Mouse (Mus musculus): ENCODE results near the gene Stard9. TPM values are rescaled to one million over a fixed set of nuclear protein-coding genes. Genes with fewer than 3 reads are reported as not detected.

The Stard9 gene
- total and polyA plus RNA-seq, 2 experiments from 2014 or later = 2.4 to 12.2 TPM

GRCm38 (mm10) chr2:120718496-120718895, 89.6 kb downstream of the Stard9 start:
- TF ChIP-seq CTCF (IDR thresholded peaks at IDR 0.05; ENCODE audit: low read depth) (no peak), EP300 (IDR thresholded peaks at IDR 0.05; ENCODE audit: low read depth) (no peak)
- H3K36me3 ChIP-seq (replicated peaks; ENCODE audit: control insufficient read depth, insufficient read depth, low read length) = peaks cover 93% of the 10 kb centered on the region
- 93% methylated on average over 8 of the region's 8 CpGs for WGBS

DNA sequence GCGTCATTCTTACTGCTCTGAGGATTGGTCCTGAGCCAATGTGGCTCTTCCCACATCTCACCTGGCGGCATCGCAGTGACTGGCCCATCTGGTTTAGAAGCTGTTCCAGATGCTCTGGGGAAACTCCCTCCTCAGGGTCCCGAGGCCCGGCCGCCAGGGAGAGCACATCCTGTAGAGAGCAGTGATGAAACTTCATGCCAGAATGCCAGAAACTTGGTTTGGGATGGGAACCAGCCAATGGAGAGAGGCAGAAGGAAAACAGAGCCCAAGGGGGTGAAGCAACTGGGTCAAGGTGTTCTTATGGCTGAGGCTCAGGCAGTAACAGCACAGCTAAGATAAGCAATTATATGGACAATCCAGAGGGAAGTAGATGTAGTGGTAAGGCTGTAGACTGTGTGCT, 91.9 kb downstream of the Stard9 start:
- TF ChIP-seq CTCF (IDR thresholded peaks at IDR 0.05; ENCODE audit: low read depth) = no peak
- TF ChIP-seq EP300 (IDR thresholded peaks at IDR 0.05; ENCODE audit: low read depth) = no peak
- H3K4me3 ChIP-seq (ENCODE audit: low read depth, low read length) = no peak overlapping the region
- WGBS = 88% methylated on average over 6 of the region's 6 CpGs
- no peak overlapping the region for H3K27ac ChIP-seq (ENCODE audit: low read depth)
- H3K9ac ChIP-seq (replicated peaks; ENCODE audit: low read depth, low read length) = no peak overlapping the region
- peaks cover 96% of the 10 kb centered on the region for H3K36me3 ChIP-seq (replicated peaks; ENCODE audit: control insufficient read depth, insufficient read depth, low read length)
- peaks cover 12% of the 10 kb centered on the region; the same call in 1 of the 2 replicates for H3K4me1 ChIP-seq (ENCODE audit: control insufficient read depth, insufficient read depth)
- ATAC-seq (ENCODE audit: insufficient read depth, low read depth) (no peak), DNase-seq (ENCODE audit: low spot score) (no peak)
- H3K4me2 ChIP-seq (ENCODE audit: low read depth, low read length) = no peak overlapping the region
- no peaks in the 10 kb centered on the region for H3K9me3 ChIP-seq (replicated peaks; ENCODE audit: control insufficient read depth, low read length)
- H3K27me3 ChIP-seq (ENCODE audit: control insufficient read depth, insufficient read depth, low read length) = no peaks in the 10 kb centered on the region

More at GRCm38 (mm10) chr2:120718496-120718895, 89.6 kb downstream of the Stard9 start:
- Histone ChIP-seq H3K9ac (replicated peaks; ENCODE audit: low read depth, low read length) (no peak overlapping the region), H3K9me3 (replicated peaks; ENCODE audit: control insufficient read depth, low read length) (no peaks in the 10 kb centered on the region), H3K4me2 (ENCODE audit: low read depth, low read length) (no peak overlapping the region), H3K27me3 (ENCODE audit: control insufficient read depth, insufficient read depth, low read length) (no peaks in the 10 kb centered on the region), H3K4me3 (ENCODE audit: low read depth, low read length) (no peak overlapping the region), H3K27ac (ENCODE audit: low read depth) (no peak overlapping the region), H3K4me1 (ENCODE audit: control insufficient read depth, insufficient read depth) (0 out of 2 replicates have a peak, but pooled peaks cover 7% of the 10 kb centered on the region)
- ATAC-seq (ENCODE audit: insufficient read depth, low read depth) (no peak), DNase-seq (ENCODE audit: low spot score) (no peak)

DNA sequence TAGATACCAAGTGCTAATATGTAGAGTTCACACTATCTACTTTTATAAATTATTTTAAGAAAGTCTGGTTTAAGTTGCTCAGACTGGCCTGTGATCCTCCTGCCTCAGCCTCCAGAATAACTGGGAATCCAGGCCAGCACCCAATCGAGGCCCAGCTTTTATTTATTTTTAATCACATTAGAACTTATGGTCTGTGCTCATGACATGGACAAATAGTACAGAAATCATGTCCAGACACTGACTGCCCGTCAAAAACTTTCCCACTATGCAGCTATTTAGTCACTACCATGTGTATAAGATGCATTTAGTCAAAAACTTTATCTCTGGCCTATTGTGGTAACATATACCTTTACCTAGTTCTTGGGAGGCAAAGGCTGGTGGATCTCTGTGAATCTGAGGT, 93.0 kb downstream of the Stard9 start:
- no peak for ATAC-seq (ENCODE audit: insufficient read depth, low read depth)
- peaks cover 12% of the 10 kb centered on the region; the same call in 1 of the 2 replicates for H3K4me1 ChIP-seq (ENCODE audit: control insufficient read depth, insufficient read depth)
- 90% methylated on average over 2 of the region's 2 CpGs for WGBS

GRCm38 (mm10) chr2:120722491-120722890, 93.6 kb downstream of the Stard9 start:
- no peak overlapping the region for H3K9ac ChIP-seq (replicated peaks; ENCODE audit: low read depth, low read length)
- DNase-seq (ENCODE audit: low spot score) = no peak

More for the DNA sequence above, 93.0 kb downstream of the Stard9 start:
- H3K9me3 ChIP-seq (replicated peaks; ENCODE audit: control insufficient read depth, low read length) = no peaks in the 10 kb centered on the region
- H3K27ac ChIP-seq (ENCODE audit: low read depth) = no peak overlapping the region
- peaks cover 96% of the 10 kb centered on the region for H3K36me3 ChIP-seq (replicated peaks; ENCODE audit: control insufficient read depth, insufficient read depth, low read length)
- H3K4me3 ChIP-seq (ENCODE audit: low read depth, low read length) = no peak overlapping the region
- H3K4me2 ChIP-seq (ENCODE audit: low read depth, low read length) = no peak overlapping the region
- no peak for DNase-seq (ENCODE audit: low spot score)
- no peak for TF ChIP-seq EP300 (IDR thresholded peaks at IDR 0.05; ENCODE audit: low read depth)
- no peak for TF ChIP-seq CTCF (IDR thresholded peaks at IDR 0.05; ENCODE audit: low read depth)
- no peak overlapping the region for H3K9ac ChIP-seq (replicated peaks; ENCODE audit: low read depth, low read length)
- H3K27me3 ChIP-seq (ENCODE audit: control insufficient read depth, insufficient read depth, low read length) = no peaks in the 10 kb centered on the region

DNA sequence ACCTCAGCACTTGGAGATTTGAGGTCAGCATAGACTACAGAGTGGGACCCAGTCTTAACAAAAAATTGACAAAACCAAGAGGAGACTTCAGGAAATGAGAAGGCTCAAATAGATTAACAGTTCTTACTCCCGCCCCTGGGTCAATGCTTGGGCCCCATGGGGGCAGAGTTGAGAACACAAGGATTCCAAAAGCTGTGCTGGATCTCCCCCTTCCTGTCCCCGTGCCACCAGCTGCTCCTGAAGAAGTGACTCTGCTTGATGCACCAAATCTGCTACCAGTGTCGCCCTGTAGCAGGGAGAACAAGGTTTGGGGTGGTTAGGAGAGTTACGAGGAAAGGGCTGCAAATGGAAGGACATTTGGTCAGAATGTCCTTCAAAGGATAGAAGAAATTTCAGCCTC, 94.7 kb downstream of the Stard9 start:
- WGBS = 71% methylated on average over 4 of the region's 4 CpGs
- Histone ChIP-seq H3K4me1 (ENCODE audit: control insufficient read depth, insufficient read depth) (peaks cover 15% of the 10 kb centered on the region; the same call in 1 of the 2 replicates), H3K9ac (replicated peaks; ENCODE audit: low read depth, low read length) (no peak overlapping the region), H3K27ac (ENCODE audit: low read depth) (peak overlapping the region; percentile 18; the same call in 1 of the 2 replicates), H3K9me3 (replicated peaks; ENCODE audit: control insufficient read depth, low read length) (no peaks in the 10 kb centered on the region), H3K4me3 (ENCODE audit: low read depth, low read length) (no peak overlapping the region), H3K36me3 (replicated peaks; ENCODE audit: control insufficient read depth, insufficient read depth, low read length) (peaks cover 96% of the 10 kb centered on the region), H3K27me3 (ENCODE audit: control insufficient read depth, insufficient read depth, low read length) (no peaks in the 10 kb centered on the region), H3K4me2 (ENCODE audit: low read depth, low read length) (no peak overlapping the region)
- TF ChIP-seq EP300 (IDR thresholded peaks at IDR 0.05; ENCODE audit: low read depth) = no peak
- no peak for TF ChIP-seq CTCF (IDR thresholded peaks at IDR 0.05; ENCODE audit: low read depth)
- no peak for ATAC-seq (ENCODE audit: insufficient read depth, low read depth)
- DNase-seq (ENCODE audit: low spot score) = no peak

More at GRCm38 (mm10) chr2:120722491-120722890, 93.6 kb downstream of the Stard9 start:
- Histone ChIP-seq H3K4me3 (ENCODE audit: low read depth, low read length) (no peak overlapping the region), H3K27me3 (ENCODE audit: control insufficient read depth, insufficient read depth, low read length) (no peaks in the 10 kb centered on the region), H3K4me1 (ENCODE audit: control insufficient read depth, insufficient read depth) (peaks cover 12% of the 10 kb centered on the region; the same call in 1 of the 2 replicates), H3K27ac (ENCODE audit: low read depth) (peak overlapping the region; percentile 44), H3K4me2 (ENCODE audit: low read depth, low read length) (no peak overlapping the region), H3K36me3 (replicated peaks; ENCODE audit: control insufficient read depth, insufficient read depth, low read length) (peaks cover 96% of the 10 kb centered on the region), H3K9me3 (replicated peaks; ENCODE audit: control insufficient read depth, low read length) (no peaks in the 10 kb centered on the region)
- TF ChIP-seq EP300 (IDR thresholded peaks at IDR 0.05; ENCODE audit: low read depth) = no peak
- TF ChIP-seq CTCF (IDR thresholded peaks at IDR 0.05; ENCODE audit: low read depth) = no peak
- 16% methylated on average over 8 of the region's 8 CpGs for WGBS
- peak; percentile 67 for ATAC-seq (ENCODE audit: insufficient read depth, low read depth)

DNA sequence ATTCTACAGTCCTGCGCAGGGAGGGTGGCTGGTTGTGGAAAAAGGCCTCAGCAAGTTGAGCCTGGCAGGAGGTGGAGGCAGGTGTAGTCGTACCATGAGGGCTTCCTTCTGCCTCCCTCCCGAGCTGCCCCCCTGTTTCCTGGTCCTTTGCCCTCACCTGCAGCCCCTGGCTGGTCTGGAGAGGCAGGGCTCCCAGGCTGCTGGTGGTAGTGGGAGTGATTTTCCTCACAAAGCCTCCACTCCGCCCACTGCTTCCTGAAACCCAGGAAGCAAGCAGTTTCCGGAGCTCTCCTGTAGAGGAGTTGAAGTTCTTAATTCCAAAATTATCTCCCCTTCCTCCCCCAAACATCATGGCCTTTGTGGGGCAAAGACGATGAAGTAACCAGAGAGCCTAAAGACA, 95.3 kb downstream of the Stard9 start:
- H3K4me2 ChIP-seq (ENCODE audit: low read depth, low read length) = no peak overlapping the region
- no peak overlapping the region for H3K27ac ChIP-seq (ENCODE audit: low read depth)
- H3K9me3 ChIP-seq (replicated peaks; ENCODE audit: control insufficient read depth, low read length) = no peaks in the 10 kb centered on the region
- DNase-seq (ENCODE audit: low spot score) (no peak), ATAC-seq (ENCODE audit: insufficient read depth, low read depth) (no peak)
- peaks cover 20% of the 10 kb centered on the region for H3K4me1 ChIP-seq (ENCODE audit: control insufficient read depth, insufficient read depth)
- H3K4me3 ChIP-seq (ENCODE audit: low read depth, low read length) = no peak overlapping the region
- no peak overlapping the region for H3K9ac ChIP-seq (replicated peaks; ENCODE audit: low read depth, low read length)
- H3K27me3 ChIP-seq (ENCODE audit: control insufficient read depth, insufficient read depth, low read length) = no peaks in the 10 kb centered on the region
- 64% methylated on average over 6 of the region's 6 CpGs for WGBS
- TF ChIP-seq EP300 (IDR thresholded peaks at IDR 0.05; ENCODE audit: low read depth) (no peak), CTCF (IDR thresholded peaks at IDR 0.05; ENCODE audit: low read depth) (no peak)
- H3K36me3 ChIP-seq (replicated peaks; ENCODE audit: control insufficient read depth, insufficient read depth, low read length) = peaks cover 91% of the 10 kb centered on the region
